Mouse (Mus musculus): ENCODE results near the gene Zfp57.

GRCm38 (mm10) chr17:37026425-37026824, 25.5 kb downstream of the Zfp57 start:
- TF ChIP-seq POLR2A (IDR thresholded peaks at IDR 0.05; ENCODE audit: control insufficient read depth, low read depth, low read length) (no peak), CTCF (IDR thresholded peaks at IDR 0.05; ENCODE audit: control insufficient read depth, insufficient read depth, insufficient replicate concordance, low read depth, low read length) (no peak)
